Mouse (Mus musculus) adrenal gland, adult 18-20 months (tissue): ENCODE measurements around the gene Dgki. TPM values are rescaled to one million over a fixed set of nuclear protein-coding genes. Genes with fewer than 3 reads are reported as not detected.
A peak's percentile ranks its signal among the peaks of the same experiment; 100 is the strongest.

Experiments used
- DNase-seq, 2 experiments: peaks; one replicate each; pipeline ENCODE4 v3.0.0; 2021 to 2022; ENCODE audit warnings: low spot score in 2 of 2
- total RNA-seq, 2 experiments: library from RNA; stranded (reverse); gene quantifications; 1 replicate in 1 of 2; 2 replicates in 1 of 2; pipeline ENCODE4 v1.2.3; 2021

Dgki gene
- total RNA-seq, 2 experiments from 2014 or later: 1.8 to 3.4 TPM

- no peak for DNase-seq
Measured at GRCm38 (mm10) chr6:36937527-36937926, 362.5 kb downstream of the Dgki start.

- no peak for DNase-seq
Measured at GRCm38 (mm10) chr6:36936816-36937215, 363.2 kb downstream of the Dgki start.

GRCm38 (mm10) chr6:36931473-36931872, 368.5 kb downstream of the Dgki start:
- DNase-seq: no peak

GRCm38 (mm10) chr6:36929781-36930180, 370.2 kb downstream of the Dgki start:
- DNase-seq: no peak

GRCm38 (mm10) chr6:36926455-36926854, 373.5 kb downstream of the Dgki start:
- no peak for DNase-seq

- DNase-seq: no peak
Measured at GRCm38 (mm10) chr6:36922006-36922405, 378.0 kb downstream of the Dgki start.

- DNase-seq: no peak
Measured at GRCm38 (mm10) chr6:36911586-36911985, 388.4 kb downstream of the Dgki start.

- no peak for DNase-seq
Measured at GRCm38 (mm10) chr6:36907191-36907590, 392.8 kb downstream of the Dgki start.

GRCm38 (mm10) chr6:36905965-36906364, 394.0 kb downstream of the Dgki start:
- no peak for DNase-seq

- DNase-seq: no peak
Measured at GRCm38 (mm10) chr6:36904911-36905310, 395.1 kb downstream of the Dgki start.

GRCm38 (mm10) chr6:36903821-36904220, 396.2 kb downstream of the Dgki start:
- DNase-seq: peak in 1 of 2 experiments; percentile 24

GRCm38 (mm10) chr6:36903159-36903794, 396.7 kb downstream of the Dgki start:
- no peak for DNase-seq

- DNase-seq: no peak
Measured at GRCm38 (mm10) chr6:36899872-36900271, 400.1 kb downstream of the Dgki start.

GRCm38 (mm10) chr6:36898412-36898811, 401.6 kb downstream of the Dgki start:
- no peak for DNase-seq

- DNase-seq: no peak
Measured at GRCm38 (mm10) chr6:36897616-36898149, 402.3 kb downstream of the Dgki start.

GRCm38 (mm10) chr6:36896656-36897055, 403.3 kb downstream of the Dgki start:
- DNase-seq: no peak

- DNase-seq: no peak
Measured at GRCm38 (mm10) chr6:36891820-36892219, 408.2 kb downstream of the Dgki start.

GRCm38 (mm10) chr6:36890776-36891175, 409.2 kb downstream of the Dgki start:
- no peak for DNase-seq

- no peak for DNase-seq
Measured at GRCm38 (mm10) chr6:36890296-36890695, 409.7 kb downstream of the Dgki start.

- no peak for DNase-seq
Measured at GRCm38 (mm10) chr6:36881309-36881708, 418.7 kb downstream of the Dgki start.

- DNase-seq: no peak
Measured at GRCm38 (mm10) chr6:36880643-36881263, 419.2 kb downstream of the Dgki start.

GRCm38 (mm10) chr6:36877399-36877798, 422.6 kb downstream of the Dgki start:
- DNase-seq: no peak

- DNase-seq: no peak
Measured at GRCm38 (mm10) chr6:36876426-36876825, 423.6 kb downstream of the Dgki start.
